Mouse (Mus musculus) embryonic facial prominence, embryonic 14.5 days (tissue): ENCODE data around the gene Yod1. TPM values are rescaled to one million over a fixed set of nuclear protein-coding genes. Genes with fewer than 3 reads are reported as not detected.

Experiments
- ATAC-seq: fragments of 200-750 bp; cut with Nextera tagmentation; 2 replicates; pipeline ENCODE4 v1.8.0; 2017; ENCODE audit warnings: low read depth, moderate number of reproducible peaks, moderate TSS enrichment
- DNase-seq: peaks from one replicate; pipeline ENCODE4 v3.0.0-alpha.2; 2015; ENCODE audit warnings: low spot score
- H3K27ac ChIP-seq: fragments of 300-500 bp; sonication (generic); replicated peaks from 2 replicates; pipeline ENCODE4 v1.5.1; 2014; ENCODE audit warnings: low read depth, mild to moderate bottlenecking, low read length, moderate library complexity
- H3K27me3 ChIP-seq: fragments of 300-500 bp; sonication (generic); replicated peaks from 2 replicates; pipeline ENCODE4 v1.6.1; 2014; ENCODE audit warnings: low read length; ENCODE audit not compliant: control insufficient read depth, insufficient read depth
- H3K36me3 ChIP-seq: fragments of 300-500 bp; sonication (generic); 2 replicates; pipeline ENCODE4 v1.6.1; 2014; ENCODE audit warnings: low read length, mixed read lengths; ENCODE audit not compliant: control insufficient read depth, insufficient read depth
- H3K4me1 ChIP-seq: fragments of 300-500 bp; sonication (generic); 2 replicates; pipeline ENCODE4 v1.6.1; 2014; ENCODE audit warnings: antibody characterized with exemption, low read length; ENCODE audit not compliant: control insufficient read depth, insufficient read depth
- H3K4me2 ChIP-seq: fragments of 300-500 bp; sonication (generic); 2 replicates; pipeline ENCODE4 v1.6.1; 2014; ENCODE audit warnings: low read depth, mild to moderate bottlenecking, low read length, moderate library complexity, mixed read lengths
- H3K4me3 ChIP-seq: fragments of 300-500 bp; sonication (generic); 2 replicates; pipeline ENCODE4 v1.5.1; 2014; ENCODE audit warnings: low read depth, mild to moderate bottlenecking, low read length
- H3K9ac ChIP-seq: fragments of 300-500 bp; sonication (generic); 2 replicates; pipeline ENCODE4 v1.6.1; 2014; ENCODE audit warnings: low read depth, mild to moderate bottlenecking, low read length, moderate library complexity, mixed read lengths
- H3K9me3 ChIP-seq: fragments of 300-500 bp; sonication (generic); 2 replicates; pipeline ENCODE4 v1.6.1; 2016; ENCODE audit warnings: low read length; ENCODE audit not compliant: control insufficient read depth
- WGBS: fragments of 180-500 bp; shearing (Covaris S2); extraction: QIAGEN DNeasy Blood & Tissue Kit; methylation state at CpG from one replicate; pipeline ENCODE4 v1.1.7; 2014; 5-methylcytosine and 5-hydroxymethylcytosine counted together
- polyA plus RNA-seq: library from polyadenylated mRNA; unstranded; fragments of >200 nt; fragmentation: Nextera tagmentation; extraction: Ambion mirVana; gene quantifications from 2 replicates; pipeline ENCODE4 v1.2.1, GENCODE M21; 2014

Yod1 gene
- polyA plus RNA-seq, 1 experiment from 2014 or later = 5.8 TPM

DNA sequence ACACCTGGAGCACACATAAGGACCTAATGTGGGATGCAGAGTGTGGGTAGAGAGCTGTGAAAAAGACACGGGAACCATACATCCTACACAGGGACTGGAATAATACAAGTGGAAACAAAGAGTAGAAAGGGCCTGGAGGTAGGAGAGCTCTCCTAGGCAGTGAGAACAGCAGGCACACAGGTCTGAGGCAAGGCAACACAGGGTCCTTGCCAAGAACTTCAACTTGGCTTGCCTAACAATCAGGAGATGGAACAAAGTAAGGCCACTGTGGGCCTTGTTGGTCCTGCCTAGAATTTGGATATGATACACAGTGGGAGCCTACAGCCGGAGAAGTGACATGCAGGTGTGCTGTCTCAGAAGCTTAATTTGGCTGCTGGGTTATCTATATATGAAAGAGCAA lies 52.8 kb downstream of the Yod1 start:
- Histone ChIP-seq H3K9ac (no peak overlapping the region), H3K36me3 (no peaks in the 10 kb centered on the region), H3K4me1 (no peaks in the 10 kb centered on the region), H3K4me3 (no peak overlapping the region), H3K9me3 (no peaks in the 10 kb centered on the region), H3K4me2 (no peak overlapping the region), H3K27ac (no peak overlapping the region), H3K27me3 (no peaks in the 10 kb centered on the region)
- WGBS = 86% methylated on average over 2 of the region's 2 CpGs
- ATAC-seq = no peak
- DNase-seq = no peak

DNA sequence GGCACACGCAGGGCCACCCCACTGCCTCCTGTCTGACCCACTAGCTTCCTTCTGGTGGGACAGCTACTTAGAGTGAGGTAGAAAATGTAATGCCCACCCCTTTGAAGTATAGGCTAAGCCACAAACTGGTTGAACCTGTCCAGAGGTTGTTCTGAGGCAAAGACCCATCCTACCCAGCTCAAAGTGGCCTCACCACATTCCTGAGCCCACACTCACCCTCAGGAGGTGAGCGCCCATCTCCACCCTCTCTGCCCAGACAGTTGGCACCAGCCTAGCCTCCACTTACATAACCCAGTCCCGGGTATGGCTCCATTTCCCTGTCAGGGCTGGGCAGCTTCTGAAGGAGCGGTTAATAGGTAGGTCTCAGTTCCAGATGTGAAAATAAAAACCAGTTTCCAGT lies 53.4 kb downstream of the Yod1 start:
- ATAC-seq (peak; percentile 88), DNase-seq (peak; percentile 63)
- no peak overlapping the region for H3K4me3 ChIP-seq
- H3K9me3 ChIP-seq = no peaks in the 10 kb centered on the region
- H3K27ac ChIP-seq = no peak overlapping the region
- no peaks in the 10 kb centered on the region for H3K36me3 ChIP-seq
- WGBS = 73% methylated on average over 4 of the region's 4 CpGs
- no peak overlapping the region for H3K4me2 ChIP-seq
- H3K27me3 ChIP-seq = no peaks in the 10 kb centered on the region
- H3K9ac ChIP-seq = no peak overlapping the region
- no peaks in the 10 kb centered on the region for H3K4me1 ChIP-seq

DNA sequence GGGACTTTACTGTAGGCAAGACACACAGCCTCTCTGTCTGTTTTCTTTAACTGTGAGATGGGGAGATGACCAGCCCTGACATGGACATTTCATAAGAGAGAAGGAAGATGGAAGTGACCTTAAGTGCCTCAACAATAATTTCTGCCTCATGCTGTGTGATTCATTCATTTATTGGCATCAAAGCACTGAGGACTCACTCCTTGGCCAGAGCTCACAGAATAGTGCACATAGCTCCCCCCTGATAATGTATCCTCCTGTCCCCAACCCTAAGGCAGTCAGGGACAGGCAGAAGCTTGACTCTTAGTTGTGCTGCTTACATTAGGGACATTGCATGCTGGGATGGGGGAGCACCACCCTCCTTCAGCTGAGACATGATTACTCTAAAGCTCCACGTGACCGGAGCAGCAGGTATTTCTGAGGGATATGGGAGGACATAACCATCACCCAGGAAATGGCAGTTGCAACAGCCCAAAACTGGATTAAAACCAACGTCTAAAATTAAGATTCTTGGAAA lies 53.9 kb downstream of the Yod1 start:
- no peak overlapping the region for H3K4me2 ChIP-seq
- ATAC-seq (no peak), DNase-seq (no peak)

More for the DNA sequence above, 53.9 kb downstream of the Yod1 start:
- Histone ChIP-seq H3K4me1 (no peaks in the 10 kb centered on the region), H3K36me3 (no peaks in the 10 kb centered on the region), H3K27me3 (no peaks in the 10 kb centered on the region), H3K27ac (no peak overlapping the region), H3K9me3 (no peaks in the 10 kb centered on the region), H3K4me3 (no peak overlapping the region), H3K9ac (no peak overlapping the region)
- 61% methylated on average over 3 of the region's 3 CpGs for WGBS

Other genes with a start within 250 kb of the Yod1 start
- not detected in 2 replicates for gene Zp3r, start 87.7 kb upstream of the Yod1 start, polyA plus RNA-seq
- not detected in 2 replicates for gene C4bp, start 55.7 kb upstream of the Yod1 start, polyA plus RNA-seq
- not detected in 2 replicates for gene Gm29427, start 1.5 kb upstream of the Yod1 start, polyA plus RNA-seq
- gene Pfkfb2, start 11.9 kb downstream of the Yod1 start, polyA plus RNA-seq = 8.0 and 9.6 TPM in 2 replicates
- 4.3 and 4.5 TPM in 2 replicates for gene AA986860, start 14.6 kb downstream of the Yod1 start, polyA plus RNA-seq
- 0.13 and 0.22 TPM in 2 replicates for gene Fcamr, start 83.6 kb downstream of the Yod1 start, polyA plus RNA-seq
- gene Pigr, start 109.4 kb downstream of the Yod1 start, polyA plus RNA-seq = not detected in 2 replicates
- not detected in 2 replicates for gene Fcmr, start 148.3 kb downstream of the Yod1 start, polyA plus RNA-seq
- gene Il24, start 170.1 kb downstream of the Yod1 start, polyA plus RNA-seq = not detected in 2 replicates
- gene Il20, start 194.1 kb downstream of the Yod1 start, polyA plus RNA-seq = not detected in 2 replicates
- gene Il19, start 222.8 kb downstream of the Yod1 start, polyA plus RNA-seq = 0.21 and 0.25 TPM in 2 replicates